19 mouse cellular contexts compared by ENCODE assay signal in the genomic region with DNA sequence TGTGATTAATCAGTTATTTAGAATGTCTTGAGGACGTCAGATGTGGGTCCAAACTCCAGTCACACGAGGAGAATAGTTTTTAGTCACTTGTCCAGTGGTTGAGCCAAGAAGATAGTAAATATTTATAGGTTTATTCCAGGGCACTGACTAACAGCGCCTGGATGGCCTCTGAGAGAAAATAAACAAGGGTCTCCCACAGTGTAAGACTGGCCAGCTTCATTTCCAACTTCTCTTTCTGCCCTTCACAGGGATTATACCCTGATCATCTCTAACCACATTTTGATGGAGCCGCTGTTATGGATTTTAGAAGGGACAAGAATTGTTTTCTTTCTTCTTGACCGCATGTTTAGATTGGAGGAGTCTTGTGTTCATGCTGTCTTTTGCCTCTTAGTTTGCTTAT.
"Had no signal": no experiment of that assay in that cellular context is flagged by ENCODE, and none has a peak within 500 bp of the region (broad histone marks: within the 10 kb centered on the region; RNA-seq: fewer than 3 reads in every experiment).

No protein-coding gene starts in this region.

- H3K36me3 ChIP-seq: limb, embryonic 15.5 days; liver, embryonic 12.5 days; midbrain, embryonic 10.5 days; midbrain, embryonic 12.5 days; neural tube, embryonic 13.5 days; neural tube, embryonic 15.5 days had no signal

- H3K9ac ChIP-seq: limb, embryonic 15.5 days; liver, embryonic 12.5 days; liver, embryonic 14.5 days; midbrain, embryonic 12.5 days; neural tube, embryonic 13.5 days; neural tube, embryonic 15.5 days had no signal

- ATAC-seq: liver, embryonic 12.5 days; midbrain, embryonic 16.5 days had no signal

- H3K4me3 ChIP-seq: limb, embryonic 15.5 days; liver, embryonic 12.5 days; midbrain, embryonic 10.5 days; midbrain, embryonic 12.5 days; myocyte; neural tube, embryonic 13.5 days; neural tube, embryonic 15.5 days had no signal

- H3K9me3 ChIP-seq: limb, embryonic 15.5 days; liver, embryonic 12.5 days; midbrain, embryonic 10.5 days; midbrain, embryonic 12.5 days; neural tube, embryonic 13.5 days; neural tube, embryonic 15.5 days had no signal

- DNase-seq: lung, adult 18-20 months; midbrain, embryonic 14.5 days; retina, postnatal 1 day; right cerebral cortex, adult 18-20 months; right cerebral cortex, postnatal 25 days; right cerebral cortex, postnatal 4 days; spleen, adult 18-20 months; thymus, adult 18-20 months; thymus, postnatal 14 days; thymus, postnatal 36 days had no signal

- H3K4me2 ChIP-seq: limb, embryonic 15.5 days; liver, embryonic 12.5 days; midbrain, embryonic 12.5 days; neural tube, embryonic 13.5 days; neural tube, embryonic 15.5 days had no signal

- H3K4me1 ChIP-seq: limb, embryonic 15.5 days; liver, embryonic 12.5 days; midbrain, embryonic 10.5 days; midbrain, embryonic 12.5 days; neural tube, embryonic 13.5 days; neural tube, embryonic 15.5 days had no signal

- H3K27ac ChIP-seq: limb, embryonic 15.5 days; liver, embryonic 12.5 days; liver, embryonic 14.5 days; midbrain, embryonic 10.5 days; midbrain, embryonic 12.5 days; neural tube, embryonic 13.5 days; neural tube, embryonic 15.5 days had no signal

- H3K27me3 ChIP-seq: limb, embryonic 15.5 days; liver, embryonic 12.5 days; midbrain, embryonic 12.5 days; neural tube, embryonic 13.5 days; neural tube, embryonic 15.5 days had no signal
